Mouse (Mus musculus): ENCODE data around the gene Naa20. TPM values are rescaled to one million over a fixed set of nuclear protein-coding genes. Genes with fewer than 3 reads are reported as not detected.

The Naa20 gene
- 51.6 and 100.0 TPM in 2 replicates for polyA plus RNA-seq (2012; rRNA removed)

GRCm38 (mm10) chr2:145901861-145902260, at the start of gene Naa20:
Naa20 (plus strand) TSS chr2:145902099.

GRCm38 (mm10) chr2:145934339-145935231, 32.7 kb downstream of the Naa20 start, which contains the start of the genes Cfap61 and Crnkl1:
Cfap61 (plus strand) TSS chr2:145934784.
Crnkl1 (minus strand) TSS chr2:145935014.

Other genes starting within 250 kb of the Naa20 start
- gene Rin2, start 226.9 kb upstream of the Naa20 start, polyA plus RNA-seq (2012; rRNA removed) = 8.3 and 13.7 TPM in 2 replicates
- 0.49 and 0.70 TPM in 2 replicates for gene Cfap61, start 32.7 kb downstream of the Naa20 start, polyA plus RNA-seq (2012; rRNA removed)
- 28.2 and 38.7 TPM in 2 replicates for gene Crnkl1, start 32.9 kb downstream of the Naa20 start, polyA plus RNA-seq (2012; rRNA removed)